Mouse (Mus musculus): ENCODE data around the gene Slc27a1. TPM values are rescaled to one million over a fixed set of nuclear protein-coding genes. Genes with fewer than 3 reads are reported as not detected.
A peak's percentile ranks its signal among the peaks of the same experiment; 100 is the strongest.

The Slc27a1 gene
- total RNA-seq, 2 experiments from 2014 or later: 162 to 202 TPM

- no peak for DNase-seq
These were observed 14.0 kb upstream of the Slc27a1 start for GRCm38 (mm10) chr8:71554644-71555043.

GRCm38 (mm10) chr8:71558071-71558957, 10.4 kb upstream of the Slc27a1 start, which contains the start of gene Tmem221:
Gene Tmem221 (minus strand): TSS chr8:71558871.
- DNase-seq: no peak

DNA sequence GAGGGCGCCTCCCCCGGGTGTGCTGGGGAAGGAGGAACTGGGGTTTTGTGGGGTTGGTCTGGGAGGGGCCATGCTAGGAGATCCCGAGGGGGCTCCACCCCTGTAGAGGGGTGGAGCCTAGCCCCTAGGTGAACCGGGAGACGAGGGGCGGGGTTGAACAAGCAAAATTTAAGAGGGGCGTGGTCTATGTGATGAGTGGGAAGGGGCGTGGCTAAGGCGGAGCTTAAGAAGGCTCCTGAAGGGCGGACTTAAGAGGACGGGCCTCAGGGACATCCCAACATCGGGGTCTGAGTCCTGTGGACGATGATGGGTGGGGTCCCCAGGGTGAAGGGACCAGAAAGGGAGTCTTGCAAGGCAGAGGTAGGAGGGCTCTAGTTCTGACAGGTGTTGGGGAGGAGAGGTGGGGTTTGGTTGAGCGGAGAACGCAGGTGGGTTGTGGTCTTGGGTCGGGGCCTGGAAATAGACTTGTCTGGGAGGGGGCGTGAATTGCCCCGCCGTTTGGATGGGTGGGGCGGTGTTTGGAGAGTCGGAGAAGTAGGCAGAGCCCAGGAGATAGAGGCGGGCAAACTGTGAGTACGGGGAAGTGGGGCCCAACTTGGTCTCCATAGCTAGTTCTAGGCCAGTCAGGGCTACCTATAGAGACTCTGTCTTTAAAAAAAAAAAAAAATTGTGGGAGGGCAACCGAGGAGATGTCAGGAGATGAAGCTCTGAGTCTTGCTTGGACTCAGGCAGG, 9.6 kb upstream of the Slc27a1 start:
- peak; percentile 70 to 75 for DNase-seq

- DNase-seq: no peak
These were observed 8.6 kb upstream of the Slc27a1 start for GRCm38 (mm10) chr8:71560071-71560470.

DNA sequence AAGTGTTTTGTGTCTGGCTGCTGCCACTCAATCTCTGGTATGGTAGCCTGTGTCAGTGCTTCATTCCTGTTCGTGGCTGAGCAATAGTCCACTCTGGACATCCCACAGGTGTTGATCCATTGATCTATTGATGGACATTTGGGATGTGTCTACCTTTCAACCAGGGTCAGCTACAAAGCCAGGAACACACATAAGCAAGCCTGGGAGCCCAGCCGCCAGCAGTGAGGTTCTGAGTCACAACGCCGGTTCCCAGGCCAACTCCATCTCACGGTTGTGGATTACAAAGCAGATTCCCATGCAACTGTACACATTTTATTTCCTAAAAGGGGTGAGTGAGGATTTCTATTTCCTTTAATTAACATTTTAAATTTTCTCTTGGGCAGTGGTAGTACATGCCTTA, 7.9 kb upstream of the Slc27a1 start:
- no peak for DNase-seq

DNA sequence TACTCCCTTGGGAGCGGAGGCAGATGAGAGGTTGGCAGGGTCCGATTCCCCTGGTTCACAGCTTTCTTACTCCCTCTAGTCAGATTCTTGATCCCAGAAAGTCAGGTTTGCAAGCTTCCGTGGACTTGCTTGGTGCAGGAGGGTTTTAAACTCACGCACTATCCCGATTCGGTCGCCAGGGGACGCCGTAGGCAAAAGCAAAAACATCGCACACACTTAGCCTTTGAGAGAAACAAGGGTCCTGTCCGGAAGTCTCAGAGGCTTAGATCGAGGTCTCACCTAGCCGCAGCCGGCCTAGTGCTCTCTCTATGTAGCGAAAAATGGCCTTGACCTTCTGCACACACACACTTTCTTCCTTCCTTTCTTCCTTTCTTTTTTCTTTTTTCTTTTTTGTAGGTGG, 7.3 kb upstream of the Slc27a1 start:
- peak; percentile 50 to 83 for DNase-seq

GRCm38 (mm10) chr8:71562751-71563150, 5.9 kb upstream of the Slc27a1 start:
- peak; percentile 85 to 90 for DNase-seq

DNA sequence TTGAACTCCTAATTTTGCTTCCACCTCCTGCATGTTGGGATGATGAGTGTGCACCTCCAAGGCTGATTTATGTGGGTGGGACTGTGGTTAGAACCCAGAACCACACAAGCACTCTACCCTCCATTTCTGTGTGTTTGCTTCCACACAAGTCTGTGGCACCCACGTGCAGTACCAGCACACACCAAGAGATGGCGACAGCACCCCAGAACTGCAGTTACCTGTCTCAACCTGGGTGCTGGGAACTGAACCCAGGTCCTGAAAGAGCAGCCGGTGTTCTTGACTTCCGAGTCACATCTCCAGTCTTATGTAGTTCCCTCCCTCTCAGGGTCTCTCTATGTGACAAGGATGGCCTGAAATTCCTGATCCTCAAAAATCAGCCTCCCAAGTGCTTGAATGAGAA, 4.7 kb upstream of the Slc27a1 start:
- DNase-seq: no peak

DNA sequence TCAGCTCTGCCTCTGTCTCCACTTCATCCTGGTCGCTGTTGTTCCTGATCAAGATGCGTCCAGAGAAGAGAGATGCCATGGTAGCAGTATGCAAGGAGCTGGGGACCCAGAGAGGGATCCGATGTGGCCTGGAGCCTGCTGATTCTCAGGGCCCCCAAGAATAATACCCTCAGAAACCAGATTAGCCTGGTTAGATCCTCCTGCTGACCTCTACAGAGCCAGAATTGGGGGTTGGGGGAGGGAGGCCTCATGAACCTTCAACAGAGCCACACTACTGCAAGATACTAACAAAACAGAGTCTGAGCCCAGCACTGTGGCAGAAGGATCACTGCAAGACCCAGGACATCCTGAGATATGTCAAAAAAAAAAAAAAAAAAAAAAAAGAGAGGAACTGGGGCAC, 2.2 kb upstream of the Slc27a1 start, which contains the start of gene Nxnl1:
TSS of gene Nxnl1 (minus strand) at position 101 of the 400 bp plus-strand sequence.
- no peak for DNase-seq

DNA sequence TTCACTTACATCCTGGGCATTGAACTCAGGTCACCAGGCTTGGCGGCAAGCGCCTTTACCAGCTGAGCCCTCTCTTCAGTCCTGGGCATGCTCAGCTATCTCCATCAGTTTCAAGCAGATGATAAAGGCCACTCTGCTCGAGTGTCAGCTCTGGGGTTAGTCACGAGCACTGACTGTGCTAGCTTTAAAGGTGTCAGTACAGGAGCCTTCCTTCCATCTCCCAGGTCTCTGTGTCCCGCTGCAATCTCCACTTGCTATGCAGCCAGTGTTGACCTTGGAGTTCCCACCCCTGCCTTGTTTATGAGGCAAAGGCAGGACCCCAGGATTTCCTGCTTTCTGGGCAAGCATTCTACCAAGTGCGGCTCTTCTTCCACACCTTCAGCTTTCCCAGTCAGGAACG, 1.1 kb upstream of the Slc27a1 start:
- peak in 1 of 2 experiments; percentile 31 for DNase-seq

GRCm38 (mm10) chr8:71568941-71569340, 259 bp downstream of the Slc27a1 start:
- no peak for DNase-seq

DNA sequence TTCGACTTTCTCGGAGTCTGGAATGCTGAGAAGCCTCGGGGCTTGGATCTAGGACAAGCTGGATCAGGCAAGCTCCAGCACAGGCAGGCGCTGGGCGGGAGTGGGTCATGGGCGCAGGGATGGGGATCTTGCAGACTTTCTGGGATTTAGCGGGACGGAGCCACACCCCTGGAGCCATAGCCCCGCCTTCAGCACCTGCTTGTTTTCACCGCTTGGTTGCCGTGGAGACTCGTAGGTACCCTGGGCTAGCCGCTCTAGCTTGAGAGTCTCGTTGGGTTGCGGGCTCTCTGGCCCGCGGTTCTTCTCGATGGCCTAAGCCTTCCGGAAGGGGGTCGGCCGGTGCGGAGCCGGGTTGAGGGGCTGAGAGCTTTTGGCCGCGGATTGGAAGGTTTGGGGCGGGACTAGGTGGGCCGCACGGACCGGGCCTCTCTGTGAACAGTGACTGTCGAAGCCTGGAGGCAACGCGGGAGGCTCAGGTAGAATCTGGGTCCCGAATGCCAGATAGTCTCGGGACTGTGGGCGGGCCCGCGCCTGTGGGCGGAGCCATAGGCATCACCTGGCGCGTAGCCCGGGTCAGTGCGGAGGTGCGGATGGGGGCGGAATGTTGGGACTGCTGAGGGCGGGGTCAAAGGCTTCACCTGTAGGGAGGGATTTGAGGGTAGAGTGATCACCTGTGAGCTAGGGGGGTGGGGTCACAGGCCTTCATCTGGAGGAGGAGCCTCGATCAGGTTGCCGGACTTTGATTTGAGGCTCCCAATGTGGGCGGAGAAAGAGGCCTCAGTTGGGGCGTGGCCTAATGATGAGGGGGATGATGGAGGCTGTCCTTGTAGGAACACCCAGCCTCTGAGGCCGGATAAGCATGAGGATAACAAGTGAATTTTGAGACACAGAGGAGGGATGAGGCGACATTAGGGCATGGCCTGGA, 946 bp downstream of the Slc27a1 start:
- DNase-seq: peak; percentile 89 to 90

- DNase-seq: peak in 1 of 2 experiments; percentile 91
These were observed 1.7 kb downstream of the Slc27a1 start for GRCm38 (mm10) chr8:71570291-71570954.

DNA sequence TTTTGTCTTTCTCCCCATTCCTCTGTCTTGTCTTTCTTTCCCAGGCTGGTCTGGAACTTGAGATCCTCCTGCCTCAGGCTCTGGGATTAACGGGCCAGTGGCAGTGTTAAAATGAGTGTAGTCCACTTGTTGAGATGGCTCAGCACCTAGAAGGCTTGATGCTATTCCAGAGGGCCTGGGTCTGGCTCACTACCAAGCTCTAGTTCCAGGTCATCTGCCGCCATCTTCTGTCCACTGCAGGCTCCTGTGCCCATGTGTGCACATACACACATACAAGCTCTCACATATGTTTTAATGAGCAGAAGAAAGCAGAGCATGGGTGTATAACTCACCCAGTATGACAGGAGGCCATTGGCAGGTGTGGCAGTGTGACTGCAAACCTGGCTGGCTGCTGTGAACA, 3.4 kb downstream of the Slc27a1 start:
- peak in 1 of 2 experiments; percentile 41 for DNase-seq

GRCm38 (mm10) chr8:71572847-71573633, 4.4 kb downstream of the Slc27a1 start:
- DNase-seq: peak; percentile 82 to 87

GRCm38 (mm10) chr8:71574426-71574825, 5.7 kb downstream of the Slc27a1 start:
- DNase-seq: peak in 1 of 2 experiments; percentile 41

- DNase-seq: no peak
These were observed 6.3 kb downstream of the Slc27a1 start for GRCm38 (mm10) chr8:71575020-71575419.

DNA sequence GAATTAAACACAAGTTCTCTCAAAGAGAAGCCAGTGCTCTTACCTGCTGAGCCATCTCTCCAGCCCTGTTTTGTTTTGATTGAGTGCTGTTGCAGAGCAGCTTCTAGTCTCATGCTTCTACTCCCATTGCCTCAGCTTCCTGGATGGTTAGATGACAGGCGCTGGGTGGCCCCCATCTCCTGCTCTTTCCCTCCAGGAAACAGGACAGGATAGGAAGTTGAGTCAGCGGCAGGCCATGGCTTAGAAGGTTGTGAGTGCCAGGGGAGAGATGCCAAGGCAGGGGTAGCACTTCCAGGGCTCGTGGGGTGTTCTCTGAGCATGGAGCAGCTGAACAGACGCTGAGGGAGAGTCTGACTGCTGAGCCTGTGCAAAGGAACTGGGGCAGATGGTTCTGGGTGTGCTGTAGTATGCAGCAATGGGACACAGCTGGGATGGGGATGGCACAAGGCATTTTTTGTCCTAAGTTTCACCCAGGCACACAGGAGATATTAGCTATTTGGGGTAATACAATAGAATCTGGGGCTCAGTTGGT, 9.2 kb downstream of the Slc27a1 start:
- DNase-seq: no peak

- no peak for DNase-seq
These were observed 10.3 kb downstream of the Slc27a1 start for GRCm38 (mm10) chr8:71579009-71579408.

DNA sequence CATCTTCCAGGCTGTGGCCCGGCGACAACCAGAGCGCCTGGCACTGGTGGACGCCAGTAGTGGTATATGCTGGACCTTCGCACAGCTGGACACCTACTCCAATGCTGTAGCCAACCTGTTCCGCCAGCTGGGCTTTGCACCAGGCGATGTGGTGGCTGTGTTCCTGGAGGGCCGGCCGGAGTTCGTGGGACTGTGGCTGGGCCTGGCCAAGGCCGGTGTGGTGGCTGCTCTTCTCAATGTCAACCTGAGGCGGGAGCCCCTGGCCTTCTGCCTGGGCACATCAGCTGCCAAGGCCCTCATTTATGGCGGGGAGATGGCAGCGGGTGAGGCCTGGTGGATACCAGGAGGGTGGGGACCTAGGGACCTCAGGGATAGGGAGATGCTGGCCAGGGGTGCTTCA, 10.8 kb downstream of the Slc27a1 start:
- peak; percentile 75 to 83 for DNase-seq

All from heart, adult 18-20 months (tissue).